Mouse (Mus musculus): Measurements from ENCODE around the gene Rtp4.

The Rtp4 gene

GRCm38 (mm10) chr16:23515766-23516165 is 4.3 kb upstream of the Rtp4 start:
- DNase-seq (ENCODE audit: low read depth), result no peak

- no peak for DNase-seq (ENCODE audit: low read depth)
These were observed 3.5 kb upstream of the Rtp4 start for GRCm38 (mm10) chr16:23516606-23517005.

- no peak for DNase-seq (ENCODE audit: low read depth)
These were observed 2.9 kb upstream of the Rtp4 start for GRCm38 (mm10) chr16:23517230-23517629.

DNA sequence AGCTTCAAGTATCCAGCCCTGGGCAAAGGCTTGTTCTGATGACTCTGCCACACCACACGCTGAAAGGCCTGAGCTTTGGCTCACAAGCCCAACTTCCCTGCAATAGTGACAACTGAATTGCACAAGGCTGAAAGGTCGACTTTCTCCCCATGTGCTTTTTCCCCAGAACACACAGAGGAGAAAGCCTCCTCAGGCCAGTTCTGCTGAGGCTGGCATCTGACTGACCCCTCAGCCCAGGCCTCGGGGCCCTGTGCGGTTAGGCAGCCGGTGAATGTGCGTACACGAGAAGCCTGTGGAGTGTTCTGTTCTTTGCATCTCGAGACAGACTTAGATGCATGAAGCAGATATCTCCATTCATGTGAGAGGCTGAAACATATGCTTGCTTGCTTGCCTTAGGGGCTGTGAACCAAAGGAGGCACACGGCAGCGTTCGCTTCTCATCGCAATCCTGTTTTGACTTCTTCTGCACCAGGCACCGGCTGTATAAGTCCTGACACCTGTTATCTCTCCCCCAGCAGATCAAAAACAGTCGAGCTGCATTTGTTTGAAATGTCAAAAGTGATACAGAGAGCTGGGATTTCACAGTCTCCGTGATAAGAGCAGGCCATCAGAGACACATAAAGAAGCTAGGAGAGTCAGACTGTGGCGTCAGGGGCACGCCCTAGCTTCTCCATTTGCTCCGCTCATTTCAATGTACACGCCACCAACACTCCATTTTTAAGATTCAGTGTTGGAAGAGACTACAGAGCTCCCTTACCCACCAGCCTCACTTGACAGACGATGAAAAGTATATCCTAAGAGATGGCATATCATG is 2.1 kb upstream of the Rtp4 start:
- no peak for DNase-seq (ENCODE audit: low read depth)

DNA sequence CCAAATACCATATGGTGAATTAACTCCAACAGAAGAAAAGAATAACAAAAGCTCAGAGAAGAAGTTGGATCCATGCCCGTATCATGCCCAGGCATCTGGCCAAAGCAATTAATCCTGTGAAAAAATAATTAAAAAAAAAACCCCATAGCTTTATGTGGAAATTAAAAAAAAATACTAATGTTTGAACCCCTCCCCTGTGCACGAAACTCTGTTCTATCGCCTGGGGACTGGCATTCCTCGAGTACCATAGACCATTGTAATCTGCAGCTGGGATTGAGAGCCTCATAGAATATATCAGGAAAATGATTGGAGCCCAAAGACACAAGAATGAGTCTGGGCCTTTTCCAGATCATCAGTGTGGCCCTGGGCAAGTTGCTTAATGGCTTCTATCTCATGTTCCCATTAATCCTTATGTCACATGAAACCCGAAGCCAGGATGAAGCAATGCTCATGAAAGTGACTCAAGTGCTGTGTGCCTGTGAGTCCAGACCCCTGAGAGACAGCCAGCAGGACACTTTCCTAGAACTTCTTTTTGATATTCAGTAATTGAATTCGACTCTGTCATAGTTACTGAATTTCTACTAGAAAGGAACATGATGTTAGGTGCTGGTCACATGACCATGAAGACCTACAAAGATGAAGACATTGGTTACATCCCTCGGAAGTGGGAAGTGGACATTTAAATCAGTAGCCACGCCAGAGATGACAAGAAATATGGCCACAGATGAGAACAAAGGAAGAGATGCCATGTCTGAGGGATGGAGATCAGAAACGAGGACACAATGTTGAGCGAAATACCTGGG is 1.3 kb upstream of the Rtp4 start:
- DNase-seq (ENCODE audit: low read depth), result peak; percentile 1

DNA sequence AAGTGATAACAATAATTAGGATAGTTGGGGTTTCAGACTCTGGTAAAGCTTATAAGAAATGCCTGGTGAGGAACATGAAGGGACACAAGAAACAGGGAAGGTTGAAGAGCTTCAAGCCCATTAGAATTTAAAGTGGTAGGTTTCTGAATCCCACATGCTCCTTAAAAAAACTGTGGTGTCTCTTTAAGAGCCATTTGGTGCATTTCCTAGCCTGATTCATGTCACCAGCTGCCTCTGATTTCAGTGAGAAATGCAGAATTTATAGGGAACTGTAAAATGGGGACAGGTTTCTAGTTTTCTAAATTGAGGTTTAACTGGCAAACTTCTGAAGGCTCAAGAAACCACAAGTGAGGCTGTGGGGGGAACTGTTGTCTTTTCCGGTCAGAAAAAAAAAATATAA is 320 bp upstream of the Rtp4 start:
- DNase-seq (ENCODE audit: low read depth), result no peak

DNA sequence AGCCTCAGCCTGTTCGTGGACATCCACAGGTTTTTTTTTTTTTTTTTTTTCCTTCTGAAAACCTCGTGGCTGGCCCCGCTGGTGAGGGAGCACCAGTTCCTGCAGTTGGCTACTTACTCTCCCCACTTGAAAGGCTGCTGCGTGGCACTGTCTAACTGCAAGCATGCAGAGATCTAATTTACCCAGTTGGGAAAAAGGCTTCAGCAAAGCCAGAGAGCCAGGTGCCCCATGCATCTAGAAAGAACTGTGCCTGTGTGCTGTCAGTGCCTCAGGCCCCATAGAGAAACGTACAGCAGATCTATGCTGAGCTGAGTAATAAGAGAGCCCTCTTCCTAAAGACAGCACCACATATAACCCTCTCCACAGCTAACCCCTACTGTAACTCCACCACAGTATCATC is 1.0 kb downstream of the Rtp4 start:
- DNase-seq (ENCODE audit: low read depth), result no peak

GRCm38 (mm10) chr16:23522081-23522480 is 2.0 kb downstream of the Rtp4 start:
- DNase-seq (ENCODE audit: low read depth), result no peak

DNA sequence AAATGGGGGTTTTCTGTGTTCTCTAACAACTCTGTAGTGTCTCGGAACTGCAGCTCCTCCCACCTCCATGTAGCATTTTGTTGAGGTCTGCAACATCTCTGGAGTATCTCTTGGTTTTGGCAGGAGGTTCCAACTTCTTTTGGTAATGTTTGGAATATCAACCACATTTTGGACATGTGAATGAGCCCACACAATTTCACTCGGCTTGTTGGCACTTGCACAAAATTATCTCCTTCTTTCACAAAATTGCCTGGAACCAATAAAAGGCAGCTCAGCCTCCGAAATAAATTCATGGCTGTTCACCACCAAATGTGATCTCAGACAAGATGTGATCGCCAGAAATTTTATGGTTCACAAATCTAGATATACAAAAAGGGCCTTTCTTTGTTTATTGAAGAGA is 9.1 kb downstream of the Rtp4 start:
- DNase-seq (ENCODE audit: low read depth), result no peak

DNA sequence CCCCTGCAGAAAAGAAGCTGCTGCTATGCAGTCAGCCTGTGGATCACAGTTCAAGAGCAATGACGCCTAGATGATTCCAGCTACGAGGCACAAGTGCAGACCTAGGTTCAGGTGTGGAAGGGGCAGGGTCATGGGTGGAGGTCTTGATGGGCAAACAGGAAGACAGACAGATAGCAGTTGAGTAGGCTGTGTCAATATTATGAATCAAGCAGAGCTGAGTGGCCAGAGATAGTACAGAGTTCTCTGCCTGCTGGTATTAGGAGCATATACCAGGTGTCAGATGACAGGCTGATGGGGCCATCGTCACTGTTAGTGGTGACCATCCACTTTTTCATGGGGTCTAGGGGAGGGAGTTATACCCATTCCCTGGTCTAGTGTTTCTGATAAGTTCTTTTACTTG is 13.6 kb downstream of the Rtp4 start:
- DNase-seq (ENCODE audit: low read depth), result no peak

GRCm38 (mm10) chr16:23541046-23541445 is 21.0 kb downstream of the Rtp4 start:
- DNase-seq (ENCODE audit: low read depth), result no peak

DNA sequence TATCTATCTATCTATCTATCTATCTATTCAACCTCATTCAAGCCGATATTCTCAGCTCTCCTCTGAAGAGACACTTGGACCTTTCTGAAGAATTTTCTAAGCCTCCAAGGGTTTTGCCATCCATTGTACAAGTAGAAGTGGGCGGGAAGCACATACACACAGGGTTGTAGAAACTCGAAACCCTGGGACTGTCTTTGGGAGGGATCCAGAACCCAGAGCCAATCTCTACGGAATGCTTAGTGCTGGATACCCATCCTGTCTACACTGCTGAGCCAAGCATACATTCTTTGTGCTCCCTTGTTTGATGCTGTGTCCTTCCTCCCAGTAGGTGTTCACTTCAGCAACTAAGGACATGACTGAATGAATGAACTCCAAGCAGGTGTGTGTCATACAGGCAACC is 22.8 kb downstream of the Rtp4 start:
- DNase-seq (ENCODE audit: low read depth), result no peak

- no peak for DNase-seq (ENCODE audit: low read depth)
These were observed 24.3 kb downstream of the Rtp4 start for GRCm38 (mm10) chr16:23544361-23544760.

- no peak for DNase-seq (ENCODE audit: low read depth)
These were observed 27.7 kb downstream of the Rtp4 start for GRCm38 (mm10) chr16:23547783-23548182.

DNA sequence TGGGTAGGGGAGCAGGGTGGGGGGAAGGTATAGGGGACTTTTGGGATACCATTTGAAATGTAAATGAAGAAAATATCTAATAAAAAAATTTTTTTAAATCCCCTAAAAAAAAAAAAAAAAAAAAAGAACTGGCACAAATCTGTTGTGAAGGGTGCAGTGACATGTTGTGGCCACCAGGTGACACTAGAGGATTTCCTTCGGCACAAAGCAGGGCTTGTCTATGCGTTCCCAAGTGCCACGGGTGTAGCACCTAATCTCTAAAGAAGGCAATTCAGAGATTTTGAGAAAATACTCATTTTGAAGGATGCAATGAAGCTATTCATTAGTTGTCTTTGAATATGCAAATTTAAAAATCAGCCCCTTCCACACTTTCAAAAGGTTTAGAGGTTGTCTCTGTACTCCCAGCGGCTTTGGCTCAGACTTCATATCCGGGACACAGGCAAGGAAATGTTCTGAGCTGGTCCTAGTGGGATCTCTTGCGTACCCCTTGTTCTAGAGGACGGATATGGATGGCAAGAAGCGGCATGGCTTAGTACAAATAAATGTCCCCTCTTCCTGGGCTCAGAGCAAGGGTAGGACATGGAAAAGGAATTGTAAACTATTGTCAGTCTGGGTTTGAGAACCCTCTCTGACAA is 30.4 kb downstream of the Rtp4 start:
- DNase-seq (ENCODE audit: low read depth), result peak; percentile 60

DNA sequence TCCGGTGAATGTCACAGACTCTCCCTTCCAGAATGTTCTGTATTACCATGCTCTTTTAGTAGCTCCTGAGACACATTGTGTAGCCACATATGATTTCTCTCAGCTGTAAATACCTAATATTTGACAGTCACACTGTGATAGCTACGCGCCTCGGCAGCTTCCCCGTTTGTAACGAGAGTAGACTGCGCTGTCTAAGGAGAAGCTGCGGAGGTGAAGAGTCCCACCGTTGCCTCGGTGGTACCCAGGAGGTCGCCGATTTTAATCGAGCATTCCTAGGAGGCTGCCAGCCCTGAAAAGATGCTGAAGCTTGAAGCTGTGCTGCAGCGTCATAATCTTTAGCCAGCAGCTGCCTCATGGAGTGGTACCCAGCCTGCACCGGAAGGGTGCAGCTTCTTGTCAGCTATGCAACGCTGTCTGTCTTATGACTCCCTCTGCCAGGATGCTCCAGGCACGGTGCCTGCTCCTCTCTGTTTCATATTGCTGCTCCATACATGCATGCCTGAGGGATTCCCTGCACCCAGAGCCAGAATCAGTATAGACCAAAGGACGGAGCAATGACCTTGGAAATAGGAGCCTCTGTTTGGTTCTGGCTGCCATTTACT is 31.0 kb downstream of the Rtp4 start:
- no peak for DNase-seq (ENCODE audit: low read depth)

- DNase-seq (ENCODE audit: low read depth), result no peak
These were observed 34.6 kb downstream of the Rtp4 start for GRCm38 (mm10) chr16:23554673-23555072.

DNA sequence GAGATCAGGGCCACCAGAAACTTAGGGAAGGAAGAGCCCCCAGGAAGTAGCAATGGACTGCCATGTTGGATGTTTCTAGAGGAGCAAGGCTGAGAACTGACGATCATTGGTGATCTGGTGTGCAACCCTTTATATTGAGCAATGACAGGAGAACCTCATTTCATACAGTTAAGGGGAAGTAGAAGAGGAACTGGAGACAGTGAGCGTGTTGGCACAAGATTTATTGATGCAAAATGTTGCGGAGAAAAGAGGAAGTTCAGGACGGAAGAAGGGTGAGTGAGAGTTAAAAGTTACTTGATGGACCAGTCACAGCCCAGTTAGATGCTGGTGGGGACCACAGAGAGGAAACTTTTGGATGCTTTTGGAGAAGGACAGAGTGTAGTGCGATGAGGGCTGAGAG is 37.1 kb downstream of the Rtp4 start:
- DNase-seq (ENCODE audit: low read depth), result peak; percentile 66

GRCm38 (mm10) chr16:23557669-23558068 is 37.6 kb downstream of the Rtp4 start:
- no peak for DNase-seq (ENCODE audit: low read depth)

GRCm38 (mm10) chr16:23568369-23568958 is 48.4 kb downstream of the Rtp4 start:
- DNase-seq (ENCODE audit: low read depth), result no peak

GRCm38 (mm10) chr16:23574561-23574960 is 54.5 kb downstream of the Rtp4 start:
- DNase-seq (ENCODE audit: low read depth), result no peak

All from 416B (cell line).